Mouse (Mus musculus): Measurements from ENCODE around the gene Lrriq1. TPM values are rescaled to one million over a fixed set of nuclear protein-coding genes. Genes with fewer than 3 reads are reported as not detected.

Lrriq1 gene
- polyA plus RNA-seq, 1 experiment from 2014 or later, result 0.14 TPM

Other genes starting within 250 kb of the Lrriq1 start
- gene Alx1, start 206.1 kb downstream of the Lrriq1 start, polyA plus RNA-seq (2014; fragmentation: Nextera tagmentation; extraction: Ambion mirVana), result 0.15 and 0.34 TPM in 2 replicates
- gene Slc6a15, start 131.5 kb upstream of the Lrriq1 start, polyA plus RNA-seq (2014; fragmentation: Nextera tagmentation; extraction: Ambion mirVana), result 0.49 and 0.58 TPM in 2 replicates